Mouse (Mus musculus) MEL-GATA-1-ER (cell line): ENCODE results near the gene Anapc15-ps.

Experiments used
- DNase-seq: peaks from one replicate; pipeline ENCODE4 v3.0.0-alpha.2; 2012; ENCODE audit warnings: low read depth; ENCODE audit errors: extremely low read depth

Anapc15-ps gene

DNA sequence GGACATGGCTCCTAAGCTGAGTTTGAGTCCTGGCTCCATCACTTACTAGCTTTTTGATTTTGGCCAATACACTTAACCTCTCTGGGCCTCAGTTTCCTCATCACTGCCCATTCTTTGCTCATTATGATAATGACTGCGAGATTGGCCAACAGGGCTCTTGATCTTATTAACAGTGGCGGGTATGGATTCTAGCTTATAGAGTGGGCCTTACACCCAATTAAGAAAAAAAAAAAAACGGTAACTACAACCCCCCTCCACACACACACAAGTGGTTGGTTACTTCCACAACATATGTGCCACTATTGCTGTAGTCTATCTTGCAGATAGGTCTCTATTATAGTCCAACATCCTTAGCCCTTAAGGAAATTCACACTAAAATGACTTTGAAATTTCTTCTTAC, at the start of gene Anapc15-ps:
Anapc15-ps (minus strand) TSS at position 101 of the 400 bp plus-strand sequence.
- DNase-seq = no peak

DNA sequence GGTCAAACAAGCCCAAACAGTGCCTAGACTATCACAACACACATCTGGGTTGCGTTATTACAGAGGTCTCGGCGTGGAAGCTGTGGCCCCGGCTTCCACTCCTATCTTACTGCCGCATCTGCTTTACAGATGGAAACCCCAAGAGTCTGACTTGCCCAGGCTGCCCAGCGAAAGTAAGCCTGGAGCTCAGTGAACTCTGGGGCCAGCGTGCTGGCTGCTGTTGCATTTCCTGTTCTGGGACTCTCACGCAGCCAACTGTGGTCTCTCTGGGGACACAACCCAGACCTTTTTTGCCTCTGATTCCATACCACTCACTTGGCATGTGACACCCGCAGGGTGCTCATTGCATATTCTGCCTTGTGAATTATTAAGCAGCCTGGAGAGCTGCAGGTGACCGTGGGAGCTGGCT, 49.0 kb upstream of the Anapc15-ps start:
- DNase-seq = no peak

DNA sequence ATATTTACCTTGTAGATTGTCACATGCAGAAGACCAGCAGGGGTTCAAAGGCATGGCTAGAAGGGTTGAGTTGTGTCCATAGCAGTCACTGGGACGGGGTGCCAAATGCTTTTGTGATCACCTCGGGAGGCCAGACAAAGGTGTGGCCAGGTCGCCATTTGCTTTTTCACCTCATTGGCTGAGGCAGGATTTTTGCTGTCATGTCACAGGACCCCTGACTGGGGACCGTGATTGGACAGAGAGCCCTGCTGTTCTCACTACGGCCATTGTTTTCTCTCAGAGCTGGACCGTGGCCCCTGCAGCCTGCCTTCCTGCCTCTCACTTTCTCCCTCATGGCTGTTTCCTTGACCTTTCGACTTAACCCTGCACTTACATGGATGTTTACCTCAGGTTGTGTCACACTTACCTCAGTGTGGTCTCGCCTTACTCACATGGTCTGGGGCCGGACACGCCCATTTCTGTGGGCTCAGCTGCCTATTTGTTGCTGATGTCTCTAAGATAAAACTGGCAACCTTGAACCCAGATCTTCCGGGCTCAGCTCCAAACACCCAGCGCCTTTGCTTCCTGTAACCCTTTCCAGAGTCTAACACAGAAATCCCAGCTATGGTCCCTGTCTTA, 47.0 kb upstream of the Anapc15-ps start:
- no peak for DNase-seq

DNA sequence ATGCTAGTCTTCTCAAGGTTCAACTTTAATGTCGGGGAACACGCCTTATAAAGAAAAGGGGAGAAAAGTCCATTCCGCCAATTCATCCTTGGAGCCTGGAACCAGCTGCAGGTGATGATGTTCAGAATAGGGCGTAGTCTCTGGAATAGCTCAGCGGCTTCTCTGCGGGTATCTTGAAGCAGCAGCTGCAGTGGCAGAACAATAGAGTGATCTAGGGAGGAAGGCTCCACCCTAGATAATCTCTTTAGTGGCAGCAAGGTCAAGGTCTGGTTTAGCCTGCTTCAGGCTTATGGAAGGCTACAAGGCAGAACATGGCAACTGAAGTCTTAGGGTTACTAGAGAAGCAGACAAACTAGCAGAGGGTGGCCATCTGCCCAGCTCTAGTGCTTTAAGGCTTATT, 46.2 kb upstream of the Anapc15-ps start:
- no peak for DNase-seq

DNA sequence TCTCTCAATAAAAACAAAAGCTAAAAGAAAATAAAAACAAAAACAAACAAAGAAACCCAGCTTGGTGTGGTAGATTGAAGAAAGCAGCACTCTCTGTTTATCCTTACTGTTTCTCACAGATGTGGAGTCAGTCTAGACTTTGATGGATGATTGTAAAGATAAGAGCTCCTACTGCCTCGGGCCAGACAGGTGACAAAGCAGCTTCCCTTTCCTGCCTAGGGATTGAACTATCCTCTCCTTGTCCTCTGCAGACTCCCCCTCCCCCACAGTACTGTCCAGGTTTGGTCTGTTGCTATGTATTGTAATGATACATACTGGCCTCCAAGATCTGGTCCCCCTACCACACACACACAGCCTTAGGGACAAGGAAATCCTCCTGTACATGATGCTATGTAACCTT, 45.5 kb upstream of the Anapc15-ps start:
- DNase-seq = no peak

DNA sequence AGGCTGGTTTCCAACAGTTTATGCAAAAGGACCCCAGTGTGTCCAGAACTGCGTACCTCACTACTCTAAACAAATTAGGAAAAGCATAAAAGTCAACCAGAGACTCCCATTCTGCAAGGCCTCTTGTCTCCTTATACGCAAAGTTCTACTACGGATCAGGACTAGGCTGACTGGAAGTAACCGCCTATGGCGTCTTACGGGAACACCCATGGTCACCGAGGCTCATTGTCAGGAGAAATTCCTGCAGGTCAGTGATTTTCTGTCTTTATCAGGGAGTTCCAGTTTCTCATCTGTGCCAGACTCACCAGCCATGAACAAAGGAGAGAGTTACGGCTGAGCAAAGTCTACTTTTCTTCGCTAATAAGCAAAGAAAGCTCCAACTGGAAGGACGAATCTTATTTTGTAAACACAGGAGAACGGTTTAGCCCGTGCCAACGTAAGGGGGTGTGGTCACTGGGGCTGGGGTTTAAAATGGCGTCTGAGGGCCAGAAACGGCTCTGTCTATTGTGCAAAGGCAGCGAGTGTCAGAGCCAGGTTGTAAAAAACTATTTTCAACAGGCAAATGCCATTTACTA, 43.9 kb upstream of the Anapc15-ps start:
- DNase-seq = no peak

DNA sequence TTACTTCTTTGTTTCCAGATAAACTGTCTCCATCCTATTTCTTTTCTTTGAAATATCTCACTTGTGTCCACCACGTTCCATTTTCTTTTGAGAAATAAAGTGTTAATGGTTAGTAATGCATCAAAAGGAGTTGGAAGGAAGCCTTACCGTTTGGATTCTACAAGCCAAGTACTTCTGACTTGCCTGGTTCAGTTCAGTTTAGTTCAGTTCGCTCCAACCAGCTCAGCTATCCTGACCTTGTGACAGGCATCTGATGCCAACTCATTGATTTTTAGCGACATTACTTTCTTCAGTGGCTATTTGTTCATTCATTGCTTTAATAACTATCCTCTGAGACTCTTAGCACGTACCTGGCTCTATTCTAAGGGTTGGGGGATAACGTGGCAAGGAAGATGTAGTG, 42.4 kb upstream of the Anapc15-ps start:
- DNase-seq = no peak

DNA sequence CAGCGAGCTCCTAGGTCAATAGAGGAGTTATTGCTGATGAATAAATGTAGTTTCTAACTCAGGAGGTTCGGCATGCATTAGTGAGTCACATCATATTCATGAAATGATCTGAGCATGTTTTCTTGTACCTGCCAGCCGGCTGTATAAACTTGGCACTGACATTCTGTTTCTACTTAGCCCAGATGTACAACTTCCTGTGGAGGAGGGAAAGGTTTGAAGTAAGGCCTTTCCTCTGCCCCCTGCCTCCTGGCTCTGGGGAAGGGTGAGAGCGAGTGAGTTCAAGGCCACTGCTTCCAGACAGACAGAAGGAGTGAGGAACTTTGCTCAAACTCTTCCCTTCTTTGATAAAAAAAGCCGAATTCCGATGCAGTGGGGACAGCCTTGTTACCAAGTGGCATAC, 39.0 kb upstream of the Anapc15-ps start:
- DNase-seq = no peak

DNA sequence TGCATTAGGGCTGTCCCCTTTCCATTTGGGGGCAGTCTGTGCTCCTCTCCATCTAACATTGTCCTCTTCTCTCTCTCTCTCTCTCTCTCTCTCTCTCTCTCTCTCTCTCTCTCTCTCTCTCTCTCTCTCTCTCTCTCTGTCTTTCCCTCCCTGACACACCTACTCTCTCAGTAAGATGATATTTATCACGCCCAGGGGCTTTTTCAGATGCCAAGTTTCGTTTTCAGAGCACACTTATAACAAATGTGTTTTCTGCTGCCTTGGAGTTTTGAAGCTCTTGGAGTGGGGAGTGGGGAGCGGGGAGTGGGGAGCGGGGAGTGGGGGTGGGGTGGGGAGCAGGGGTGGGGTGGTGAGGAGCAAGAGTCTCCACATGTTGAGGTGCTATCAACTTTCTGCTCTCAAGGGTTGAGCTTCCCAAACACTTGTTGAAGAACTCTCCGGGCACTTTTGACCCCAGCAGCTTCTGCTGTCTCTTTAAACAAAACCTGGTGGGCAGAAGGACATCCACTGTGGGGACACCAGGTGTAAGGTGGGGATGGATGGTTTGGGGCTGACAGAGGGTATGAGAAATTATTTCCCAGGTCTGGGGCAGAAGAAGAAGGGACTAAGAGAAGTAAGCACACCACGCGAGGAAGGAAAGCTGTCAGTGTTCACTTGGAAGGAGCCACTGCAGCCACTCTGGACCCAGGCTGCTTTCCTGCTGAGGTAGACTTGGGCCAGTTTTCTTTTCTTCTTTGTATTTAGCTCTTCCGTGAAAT, 36.8 kb upstream of the Anapc15-ps start:
- DNase-seq = no peak

DNA sequence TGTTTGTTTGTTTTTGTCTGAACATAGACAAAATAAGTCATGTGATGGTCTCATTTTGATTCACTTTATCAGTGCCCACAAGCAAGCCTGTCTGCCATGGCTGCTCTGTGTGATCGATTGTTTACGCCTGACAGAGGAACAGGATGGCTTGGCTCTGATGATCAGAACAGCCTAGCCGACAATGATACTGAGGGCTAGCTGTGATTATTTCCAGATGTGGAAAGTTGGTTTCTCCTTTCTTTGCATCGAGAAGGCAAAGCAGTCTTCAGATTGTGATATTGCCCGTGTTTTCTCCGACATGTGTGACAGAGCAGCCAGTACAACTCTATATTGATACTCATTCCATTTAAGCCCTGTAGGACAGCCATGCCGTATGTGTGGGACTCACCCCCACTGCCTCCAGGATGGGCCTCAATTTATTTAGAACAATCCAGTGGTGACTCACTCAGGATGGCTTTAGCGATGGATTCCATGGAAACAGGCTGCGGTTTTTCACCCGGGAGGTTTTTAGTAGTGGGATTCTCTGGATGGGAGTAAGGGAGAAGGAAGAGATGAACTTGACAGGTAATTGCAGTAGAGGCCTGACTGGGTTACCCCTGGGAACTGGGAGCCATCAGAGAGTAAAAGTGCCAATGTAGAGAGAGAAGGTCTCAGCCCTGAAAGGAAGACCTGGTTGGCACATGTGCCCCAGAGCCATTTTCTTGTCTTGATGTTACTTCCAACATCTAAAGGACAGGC, 36.1 kb upstream of the Anapc15-ps start:
- DNase-seq = no peak

DNA sequence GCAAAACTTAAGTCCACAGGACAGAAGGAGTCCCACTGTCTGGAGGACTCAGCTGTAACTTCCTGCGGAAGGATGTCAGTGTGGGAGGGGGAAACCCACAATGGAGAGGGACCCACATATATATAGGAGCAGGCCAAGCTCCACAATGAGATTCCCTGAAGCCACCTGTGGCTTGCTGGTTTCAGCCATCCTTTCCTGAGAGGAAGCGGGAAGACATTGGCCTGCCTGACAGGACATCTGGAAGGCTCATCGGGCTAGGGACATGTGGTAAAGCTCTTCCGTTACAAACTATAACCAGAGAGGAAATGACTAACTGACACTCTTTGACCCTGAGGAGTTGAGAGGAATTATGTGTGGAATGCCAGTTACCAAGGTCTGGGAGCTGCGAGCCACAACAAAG, 34.8 kb upstream of the Anapc15-ps start:
- DNase-seq = no peak

DNA sequence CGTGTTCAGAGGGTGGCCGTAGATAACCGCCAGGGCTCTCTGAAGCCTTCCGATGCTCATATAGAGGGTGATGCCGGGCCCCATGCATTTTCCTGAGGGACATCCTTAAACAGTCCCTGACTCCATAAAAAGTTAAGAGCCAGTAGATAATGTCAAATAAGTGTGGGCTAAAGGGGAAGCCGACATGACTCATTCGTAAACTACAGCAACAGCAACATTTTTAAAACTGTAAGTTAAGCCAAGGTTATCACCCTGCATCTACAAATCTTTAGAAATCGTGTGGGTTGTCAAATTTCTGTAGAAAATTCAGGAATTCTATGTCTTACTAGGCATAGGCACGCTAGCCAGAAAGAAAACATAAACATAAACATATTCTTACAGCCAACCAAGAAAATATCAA, 33.6 kb upstream of the Anapc15-ps start:
- DNase-seq = no peak

DNA sequence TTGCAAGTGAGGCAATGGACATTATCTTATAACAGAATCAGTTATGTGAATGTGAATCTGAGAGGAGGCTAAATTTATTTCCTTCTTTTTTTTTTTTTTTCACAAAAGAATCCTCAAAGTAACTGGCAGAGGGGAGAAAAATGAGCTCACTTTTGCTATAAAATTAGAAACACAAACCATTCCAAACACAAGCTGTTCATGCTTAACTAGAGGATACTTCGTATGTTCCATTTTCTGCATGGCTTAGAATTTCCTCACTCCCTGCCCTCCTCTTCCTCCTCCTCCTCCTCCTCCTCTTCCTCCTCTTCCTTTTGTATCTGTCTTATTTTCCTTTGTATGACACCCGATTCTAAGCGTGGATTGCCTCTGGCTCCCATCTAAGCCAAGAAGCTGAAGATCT, 32.5 kb upstream of the Anapc15-ps start:
- DNase-seq = no peak

DNA sequence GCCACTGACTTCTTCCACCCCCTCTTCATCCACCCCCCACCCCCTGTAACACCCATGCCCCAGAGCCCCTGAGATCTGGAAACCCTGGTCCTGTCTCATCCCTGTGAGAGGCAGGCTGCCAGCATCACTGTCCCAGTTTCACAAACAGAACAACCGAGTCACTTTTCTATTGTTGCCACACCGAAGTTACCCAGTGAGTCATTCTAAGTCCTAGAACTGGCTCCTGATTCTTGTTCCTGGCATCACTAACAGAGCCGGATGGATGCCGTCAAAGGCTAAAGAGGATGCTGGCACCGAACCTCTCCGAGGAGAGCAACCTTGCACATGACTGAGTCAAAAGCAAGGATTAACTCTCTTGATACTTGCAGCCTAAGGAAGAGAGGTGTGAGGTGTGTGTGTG, 31.6 kb upstream of the Anapc15-ps start:
- DNase-seq = no peak

DNA sequence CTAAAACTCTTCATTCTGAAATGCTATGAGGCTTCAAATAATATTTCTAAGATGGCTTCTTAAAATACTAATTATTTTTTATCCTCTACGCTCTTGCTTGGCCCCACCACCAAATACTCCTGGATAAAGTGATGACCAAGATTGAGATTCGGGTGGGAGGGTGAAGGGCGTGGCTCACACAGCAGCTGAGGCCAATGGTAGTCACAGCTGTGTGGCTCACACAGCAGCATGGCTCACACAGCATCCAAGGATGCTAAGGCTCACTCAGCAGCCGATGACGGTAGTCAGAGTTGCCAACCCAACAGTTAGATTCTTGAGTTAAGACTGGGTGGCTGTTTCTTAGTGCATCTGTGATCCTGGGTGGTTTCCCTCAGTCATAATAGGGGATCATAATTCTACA, 30.5 kb upstream of the Anapc15-ps start:
- DNase-seq = no peak

DNA sequence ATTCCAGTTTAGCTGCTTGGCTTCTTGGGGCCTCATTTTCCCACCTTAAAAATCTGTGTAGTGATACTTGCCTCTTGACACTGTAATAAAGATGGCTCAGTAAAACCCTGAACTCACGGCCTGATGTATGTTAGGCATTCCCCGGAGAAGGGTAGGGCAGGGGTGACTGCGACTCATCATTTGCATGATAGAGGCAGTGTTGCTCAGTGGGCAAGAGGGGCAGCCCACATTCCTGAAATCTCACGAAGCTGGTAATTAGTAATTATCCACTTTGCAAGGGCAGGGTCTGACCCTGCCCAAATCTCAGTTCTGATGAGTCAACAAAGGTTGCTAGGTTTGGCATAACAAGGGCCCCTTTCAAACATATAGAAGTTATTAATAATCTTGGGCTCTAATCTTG, 27.2 kb upstream of the Anapc15-ps start:
- DNase-seq = no peak

DNA sequence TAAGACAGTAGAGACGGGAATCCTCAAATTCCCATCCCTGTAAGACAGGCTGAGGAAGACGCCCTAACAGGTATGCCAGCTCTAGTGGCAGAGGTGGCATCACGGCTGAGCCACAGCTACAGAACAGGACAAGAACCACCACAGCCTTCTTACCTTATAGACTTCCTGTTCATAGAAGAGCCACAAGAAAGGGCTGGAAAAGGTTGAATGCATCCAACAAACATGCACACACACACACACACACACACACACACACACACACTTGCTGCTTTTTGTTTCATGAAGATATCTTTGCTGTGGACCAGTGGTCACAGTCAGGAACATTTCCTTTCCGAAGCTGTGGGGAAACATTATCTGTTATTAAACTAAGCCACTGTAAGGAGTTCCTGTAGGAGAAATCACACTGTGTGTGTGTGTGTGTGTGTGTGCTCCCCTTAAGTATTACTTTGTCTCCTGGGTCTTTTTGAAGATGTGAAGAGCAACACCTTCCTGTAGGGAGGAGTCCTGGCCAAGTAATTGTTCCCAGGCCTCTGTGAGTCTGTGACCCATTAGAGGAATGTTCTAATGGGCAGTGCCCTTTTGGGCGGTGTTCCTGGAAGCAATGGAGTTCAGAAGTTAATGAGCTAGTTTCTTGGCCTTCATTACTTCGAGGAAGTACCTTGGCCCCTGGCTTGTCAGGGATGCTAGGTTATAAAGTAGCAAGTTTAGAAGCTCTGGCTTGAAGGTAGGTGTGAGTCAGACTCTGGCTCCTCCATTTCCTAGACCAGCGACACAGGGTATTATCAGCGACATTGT, 25.9 kb upstream of the Anapc15-ps start:
- no peak for DNase-seq

DNA sequence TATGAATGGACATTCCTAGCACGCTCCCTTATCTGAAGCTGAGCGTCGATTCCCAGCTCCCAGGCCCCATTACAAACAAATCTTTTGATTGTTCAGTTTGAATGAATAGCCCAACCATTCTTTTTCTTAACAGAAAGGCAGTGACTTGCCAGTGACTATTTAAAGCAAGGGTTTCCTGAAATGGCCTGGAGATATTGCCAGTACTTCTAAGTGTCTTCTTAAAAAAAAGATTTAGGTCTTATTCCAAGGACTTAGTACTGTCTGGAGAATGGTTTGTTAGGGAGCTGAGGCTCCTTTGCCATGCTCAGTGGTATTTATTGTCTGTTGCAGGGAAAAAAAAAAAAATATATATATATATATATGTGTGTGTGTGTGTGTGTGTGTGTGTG, 23.0 kb upstream of the Anapc15-ps start:
- DNase-seq = no peak

DNA sequence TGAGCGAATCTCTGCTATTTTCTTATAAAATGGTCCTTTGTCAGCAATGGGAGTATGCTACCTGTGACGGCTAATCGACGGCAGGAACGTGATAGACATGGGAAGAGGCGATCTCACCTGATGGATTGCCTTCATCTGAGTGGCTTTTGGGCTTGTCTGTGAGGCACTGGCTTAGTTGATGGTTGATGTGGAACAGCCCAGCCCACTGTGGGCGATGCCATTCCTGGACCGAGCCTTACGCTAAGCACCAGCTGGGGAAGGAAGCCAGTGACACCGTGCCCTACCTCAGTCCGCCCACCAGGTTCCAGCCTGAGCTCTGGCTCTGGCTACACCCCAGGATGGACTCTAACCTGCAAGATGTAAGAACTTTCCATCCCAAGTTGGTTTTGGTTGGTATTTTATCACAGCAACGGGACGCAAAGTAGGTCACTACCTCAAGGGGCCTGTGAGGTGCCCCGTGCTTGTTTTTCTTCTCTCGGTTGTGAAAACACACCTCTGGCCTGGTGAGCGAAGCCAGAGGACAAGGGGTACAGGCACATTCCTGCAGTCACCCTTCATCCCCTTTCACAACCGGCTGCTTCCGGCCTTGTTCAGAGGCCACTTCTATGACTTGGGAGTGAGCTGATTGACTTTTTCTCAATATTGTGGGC, 22.5 kb upstream of the Anapc15-ps start:
- DNase-seq = no peak

DNA sequence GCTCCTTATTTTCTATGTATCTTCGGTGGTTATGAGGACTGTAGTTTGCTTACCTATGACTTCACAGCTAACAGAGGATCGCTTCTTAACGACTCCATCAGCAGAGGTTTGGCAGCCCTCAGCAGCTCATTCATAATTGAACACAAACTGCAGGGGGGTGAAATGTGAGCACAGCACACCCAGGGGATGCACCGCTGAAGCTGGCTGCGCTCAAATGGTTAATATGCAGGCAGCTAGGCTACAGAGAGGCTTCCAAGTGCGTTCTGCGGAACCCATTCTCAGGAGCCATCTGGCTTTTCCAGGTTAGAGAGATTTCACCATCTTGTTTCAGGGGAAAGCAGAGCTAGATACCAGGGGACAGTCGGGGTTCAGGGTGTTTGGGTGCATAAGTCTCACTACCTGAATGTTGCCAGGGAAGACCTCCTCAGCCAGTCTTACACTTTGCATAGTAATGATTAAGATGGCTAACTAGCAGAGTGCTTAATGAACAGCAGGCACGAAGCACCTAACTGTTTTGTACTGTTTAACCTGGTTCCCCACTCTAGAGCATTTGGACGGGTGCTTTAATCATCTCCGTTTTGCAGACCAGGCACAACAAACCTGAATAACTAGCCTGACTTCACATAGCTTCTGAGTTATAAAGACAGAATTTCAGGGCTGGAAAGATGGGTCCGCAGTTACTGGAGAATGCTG, 21.5 kb upstream of the Anapc15-ps start:
- no peak for DNase-seq
